ENCODE assay signal across 27 mouse cellular contexts in the genomic region with DNA sequence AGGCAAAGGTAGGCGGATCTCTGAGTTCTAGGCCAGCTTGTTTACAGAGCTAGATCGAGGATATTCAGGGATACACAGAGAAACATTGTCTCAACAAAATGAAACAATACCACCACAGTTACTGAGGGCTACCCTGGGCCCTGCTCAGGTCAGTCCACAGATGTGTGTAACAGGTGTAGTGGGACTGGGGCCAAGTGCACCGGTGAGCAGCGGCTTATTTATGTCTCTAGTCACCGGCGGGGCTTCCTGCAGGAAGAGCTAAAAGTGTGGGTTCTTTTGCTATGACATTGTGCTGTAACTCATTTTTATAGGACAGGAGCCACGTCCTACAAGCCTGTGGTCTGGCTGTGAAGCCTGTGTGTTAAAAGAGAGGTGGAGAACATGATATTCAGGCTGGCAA. TPM values are rescaled to one million over a fixed set of nuclear protein-coding genes. Genes with fewer than 3 reads are reported as not detected.
DNase-seq lines count a peak whose midpoint lies in the region; TF ChIP-seq lines count a peak whose summit lies in the region.
"Had no signal": no experiment of that assay in that cellular context is flagged by ENCODE, and none has a peak within 500 bp of the region (broad histone marks: within the 10 kb centered on the region; RNA-seq: fewer than 3 reads in every experiment).

No protein-coding gene starts in this region.

- H3ac ChIP-seq in myocyte (ENCODE audit: control insufficient read depth, insufficient read length), result no peak overlapping the region

- no peak for TF ChIP-seq CTCF in gastrocnemius, adult 2 months (IDR thresholded peaks at IDR 0.05)

- peak; percentile 66 for DNase-seq in gastrocnemius, adult 2 months
- DNase-seq in gastrocnemius, postnatal 14 days, result no peak
- peak; percentile 48 for DNase-seq in A20 (ENCODE audit: low read depth, low spot score)
- peak; percentile 74 for DNase-seq in testis, postnatal 14 days (ENCODE audit: low spot score)
- no peak for DNase-seq in embryo, embryonic 11 days
- DNase-seq in urinary bladder, adult 18-20 months (ENCODE audit: low spot score in 2 of 2), result no peak
- DNase-seq: adrenal gland, adult 2 months; adrenal gland, postnatal 14 days; cerebellum, adult 11 months; cerebellum, adult 2 months; cerebellum, adult 9-11 months; cerebellum, postnatal 25 days; gastrocnemius, postnatal 25 days had no signal

- H3K27ac ChIP-seq in gastrocnemius, adult 2 months, result peak overlapping the region; percentile 99
- H3K27ac ChIP-seq: embryonic facial prominence, embryonic 12.5 days; forebrain, embryonic 12.5 days; forebrain, embryonic 15.5 days; hindbrain, embryonic 12.5 days; hindbrain, embryonic 15.5 days had no signal

- H3K79me2 ChIP-seq in myocyte (ENCODE audit: control insufficient read depth, insufficient read depth), result no peaks in the 10 kb centered on the region

- H3K27me3 ChIP-seq in myocyte (ENCODE audit: control insufficient read depth, insufficient read depth, insufficient read length), result no peaks in the 10 kb centered on the region
- H3K27me3 ChIP-seq: embryonic facial prominence, embryonic 12.5 days; forebrain, embryonic 12.5 days; forebrain, embryonic 15.5 days; hindbrain, embryonic 12.5 days; hindbrain, embryonic 15.5 days had no signal

- intact Hi-C loops in gastrocnemius, adult 2 months (cut with DNase I), result no loop called here
- intact Hi-C loops in gastrocnemius, postnatal 14 days (cut with DNase I; ENCODE audit: low total_unique reads), result no loop called here

- peaks cover 56% of the 10 kb centered on the region for H3K36me3 ChIP-seq in myocyte (ENCODE audit: control insufficient read depth, insufficient read depth)
- H3K36me3 ChIP-seq: forebrain, embryonic 12.5 days; forebrain, embryonic 15.5 days; hindbrain, embryonic 15.5 days had no signal

- peak overlapping the region; percentile 86 for H3K4me3 ChIP-seq in gastrocnemius, adult 2 months
- H3K4me3 ChIP-seq in myocyte, result no peak overlapping the region
- H3K4me3 ChIP-seq: embryonic facial prominence, embryonic 12.5 days; erythroblast, embryonic 14.5 days; forebrain, embryonic 12.5 days; forebrain, embryonic 15.5 days; hindbrain, embryonic 12.5 days; hindbrain, embryonic 15.5 days had no signal

- no peak for TF ChIP-seq POLR2A in myocyte (IDR thresholded peaks at IDR 0.05; ENCODE audit: insufficient read length, low read depth)

- H3K4me2 ChIP-seq in myocyte (ENCODE audit: low read depth), result peak overlapping the region; percentile 32
- H3K4me2 ChIP-seq: embryonic facial prominence, embryonic 12.5 days; forebrain, embryonic 12.5 days; forebrain, embryonic 15.5 days; heart, embryonic 11.5 days; hindbrain, embryonic 12.5 days; hindbrain, embryonic 15.5 days had no signal

TF ChIP-seq in myocyte, 11 proteins besides CTCF, POLR2A, EP300 and RAD21:
- TF ChIP-seq POLR2AphosphoS2 (IDR thresholded peaks at IDR 0.05; ENCODE audit: insufficient read length, low read depth) (peak; percentile 43), CEBPB (IDR thresholded peaks at IDR 0.05; ENCODE audit: insufficient read depth, poor library complexity, severe bottlenecking) (no peak)
TF ChIP-seq in myocyte: peak in this region for 1.

RNA-seq across cellular contexts. Expression of gene Atp2a1, which starts 9.0 kb away (rescaled TPM):
- total RNA-seq in gastrocnemius, adult 2 months (2021), result over 10,000 TPM; 21,521 to 26,495 TPM
- total RNA-seq in gastrocnemius, postnatal 14 days (2021), result over 10,000 TPM; 16,285 to 17,681 TPM
- 1,699 TPM for polyA plus RNA-seq in myocyte (2012; fragmentation: generic; extraction: Trizol)
- total RNA-seq: adrenal gland, adult 2 months; granulocyte monocyte progenitor cell, adult 5-6 weeks had no signal
- polyA plus RNA-seq: adrenal gland, adult 2 months; erythroblast, embryonic 14.5 days had no signal

RNA-seq across cellular contexts. Expression of gene Sh2b1, which starts 21.4 kb away (rescaled TPM):
- 10 to 100 TPM; 43.0 to 48.1 TPM for total RNA-seq in gastrocnemius, adult 2 months (2021)
- total RNA-seq in gastrocnemius, postnatal 14 days (2021), result 10 to 100 TPM; 47.1 to 47.6 TPM
- polyA plus RNA-seq in myocyte (2012; fragmentation: generic; extraction: Trizol), result 58.8 TPM

RNA-seq across cellular contexts. Expression of gene Rabep2, which starts 25.3 kb away (rescaled TPM):
- 10 to 100 TPM; 14.0 to 14.9 TPM for total RNA-seq in gastrocnemius, adult 2 months (2021)
- 10 to 100 TPM; 12.1 to 12.7 TPM for total RNA-seq in gastrocnemius, postnatal 14 days (2021)
- polyA plus RNA-seq in myocyte (2012; fragmentation: generic; extraction: Trizol), result 36.7 TPM

RNA-seq across cellular contexts. Expression of gene Tufm, which starts 33.3 kb away (rescaled TPM):
- total RNA-seq in gastrocnemius, adult 2 months (2021), result 100 to 1,000 TPM; 111 to 141 TPM
- total RNA-seq in gastrocnemius, postnatal 14 days (2021), result 100 to 1,000 TPM; 117 to 146 TPM
- polyA plus RNA-seq in myocyte (2012; fragmentation: generic; extraction: Trizol), result 167 TPM

RNA-seq across cellular contexts. Expression of gene Cd19, which starts 39.2 kb away (rescaled TPM):
- total RNA-seq in gastrocnemius, adult 2 months (2021), result not detected
- under 1 TPM in 1 of 2 experiments, not detected in 1; 0.08 TPM for total RNA-seq in gastrocnemius, postnatal 14 days (2021)
- polyA plus RNA-seq in myocyte (2012; fragmentation: generic; extraction: Trizol), result 0.01 TPM
- total RNA-seq: granulocyte monocyte progenitor cell, adult 5-6 weeks; hematopoietic stem cell, adult 5-6 weeks; MEL had no signal
- polyA plus RNA-seq: C2C12; embryonic facial prominence, embryonic 12.5 days; erythroblast, embryonic 14.5 days; forebrain, embryonic 12.5 days; forebrain, embryonic 15.5 days; heart, embryonic 11.5 days; heart, embryonic 14.5 days; hindbrain, embryonic 12.5 days; intestine, embryonic 14.5 days had no signal

Comparison
In these comparisons a context has a peak if more than half of its experiments do, and no peak if none do; other contexts are left out.
1. DNase-seq: peak in gastrocnemius, adult 2 months (single experiment), A20 (single experiment) and testis, postnatal 14 days (single experiment); none in gastrocnemius, postnatal 14 days (single experiment), embryo, embryonic 11 days (single experiment) and urinary bladder, adult 18-20 months (0 of 2).